Mouse (Mus musculus) stomach, embryonic 14.5 days (tissue): ENCODE data around the gene Armc7. TPM values are rescaled to one million over a fixed set of nuclear protein-coding genes. Genes with fewer than 3 reads are reported as not detected.
A peak's percentile ranks its signal among the peaks of the same experiment; 100 is the strongest.

Experiments
- ATAC-seq: fragments of 200-750 bp; cut with Nextera tagmentation; 2 replicates; pipeline ENCODE4 v1.8.0; 2017; ENCODE audit warnings: low read depth, moderate TSS enrichment; ENCODE audit not compliant: insufficient number of reproducible peaks, insufficient read depth, low FRiP score
- H3K27ac ChIP-seq: fragments of 300-500 bp; sonication (generic); 2 replicates; pipeline ENCODE4 v1.5.1; 2014; ENCODE audit warnings: mild to moderate bottlenecking, low read length, moderate library complexity, mixed read lengths
- H3K27me3 ChIP-seq: fragments of 300-500 bp; sonication (generic); 2 replicates; pipeline ENCODE4 v1.6.1; 2014; ENCODE audit warnings: low read length, control low read depth, mixed read lengths; ENCODE audit not compliant: control insufficient read depth, insufficient read depth
- H3K36me3 ChIP-seq: fragments of 300-500 bp; sonication (generic); 2 replicates; pipeline ENCODE4 v1.6.1; 2014; ENCODE audit warnings: mild to moderate bottlenecking, control low read depth, low read length, moderate library complexity, mixed read lengths; ENCODE audit not compliant: control insufficient read depth, insufficient read depth
- H3K4me1 ChIP-seq: fragments of 300-500 bp; sonication (generic); 2 replicates; pipeline ENCODE4 v1.6.1; 2014; ENCODE audit warnings: low read length, control low read depth, mixed read lengths; ENCODE audit not compliant: control insufficient read depth, insufficient read depth
- H3K4me2 ChIP-seq: fragments of 300-500 bp; sonication (generic); replicated peaks from 2 replicates; pipeline ENCODE4 v1.6.1; 2014; ENCODE audit warnings: low read depth, low read length, control low read depth
- H3K4me3 ChIP-seq: fragments of 300-500 bp; sonication (generic); 2 replicates; pipeline ENCODE4 v1.5.1; 2014; ENCODE audit warnings: low read depth, low read length, control low read depth
- H3K9ac ChIP-seq: fragments of 300-500 bp; sonication (generic); replicated peaks from 2 replicates; pipeline ENCODE4 v1.6.1; 2014; ENCODE audit warnings: low read depth, mild to moderate bottlenecking, control low read depth, low read length, moderate library complexity, mixed read lengths
- H3K9me3 ChIP-seq: fragments of 300-500 bp; sonication (generic); 2 replicates; pipeline ENCODE4 v1.6.1; 2016; ENCODE audit warnings: low read depth, low read length, control low read depth; ENCODE audit not compliant: control insufficient read depth
- WGBS: fragments of 180-500 bp; shearing (Covaris S2); extraction: QIAGEN DNeasy Blood & Tissue Kit; methylation state at CpG from one replicate; pipeline ENCODE4 v1.1.7; 2014; 5-methylcytosine and 5-hydroxymethylcytosine counted together
- polyA plus RNA-seq: library from polyadenylated mRNA; unstranded; fragments of >200 nt; fragmentation: Nextera tagmentation; extraction: Ambion mirVana; gene quantifications from 2 replicates; pipeline ENCODE4 v1.2.1, GENCODE M21; 2014

Gene Armc7
- polyA plus RNA-seq, 1 experiment from 2014 or later, result 8.0 TPM

DNA sequence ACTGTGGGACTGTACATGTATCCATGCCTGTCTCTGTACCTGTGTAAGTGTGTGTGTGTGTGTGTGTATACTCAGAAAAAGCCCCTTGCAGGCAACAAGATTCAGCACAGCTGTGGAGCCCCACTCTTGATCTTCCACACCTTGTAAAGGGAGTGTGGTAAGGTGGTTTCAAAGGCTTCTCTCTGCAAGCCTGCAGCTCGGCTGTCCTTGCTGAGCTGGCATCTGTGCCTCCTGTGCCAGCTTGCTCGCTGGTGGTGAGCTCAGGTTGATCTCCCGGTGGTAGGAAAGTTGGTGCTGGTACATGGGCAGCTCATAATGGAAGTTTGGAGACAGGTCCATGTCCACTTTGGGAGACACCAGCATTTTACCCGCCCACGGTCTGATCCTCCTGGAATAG, 13.6 kb upstream of the Armc7 start:
- Histone ChIP-seq H3K27me3 (no peaks in the 10 kb centered on the region), H3K36me3 (no peaks in the 10 kb centered on the region), H3K4me3 (no peak overlapping the region), H3K4me2 (no peak overlapping the region), H3K4me1 (0 out of 2 replicates have a peak, but pooled peaks cover 3% of the 10 kb centered on the region), H3K9ac (no peak overlapping the region), H3K9me3 (no peaks in the 10 kb centered on the region), H3K27ac (no peak overlapping the region)
- WGBS, result 71% methylated on average over 5 of the region's 5 CpGs
- no peak for ATAC-seq

DNA sequence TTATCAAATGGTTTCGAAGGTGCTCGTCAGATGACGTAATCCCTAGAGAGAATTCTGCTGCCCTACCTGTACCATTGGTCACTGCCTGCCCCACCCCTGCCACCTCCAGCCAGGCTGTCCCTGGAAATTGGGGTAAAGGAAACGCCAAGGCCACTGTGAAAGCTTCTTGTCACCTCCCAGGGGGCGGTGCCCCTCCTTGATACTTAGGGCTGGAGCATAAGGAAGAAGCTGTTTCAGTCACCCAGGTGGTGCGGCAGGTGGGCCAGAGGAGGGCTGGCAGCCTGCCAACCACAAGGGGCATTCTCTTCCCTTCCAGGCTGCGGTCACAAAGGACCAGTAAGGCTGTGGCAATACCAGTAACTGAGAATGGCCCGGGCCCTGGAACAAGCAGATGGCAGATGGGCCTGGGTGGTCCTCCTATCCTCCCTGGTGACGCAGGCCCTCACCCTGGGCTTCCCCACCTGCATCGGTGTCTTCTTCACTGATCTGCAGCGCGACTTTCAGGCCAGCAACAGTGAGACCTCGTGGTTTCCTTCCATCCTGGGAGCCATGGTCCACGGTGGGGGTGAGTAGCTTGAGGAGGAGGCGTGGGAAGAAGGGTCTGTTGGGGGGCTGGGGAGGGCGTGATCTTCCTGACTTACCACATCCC, 13.1 kb upstream of the Armc7 start, which contains the start of gene Slc16a5:
Slc16a5 (plus strand) TSS at position 232 of the 649 bp plus-strand sequence.
- 73% methylated on average over 16 of the region's 16 CpGs for WGBS
- H3K27ac ChIP-seq, result no peak within 1 kb of the TSS
- no peak within 1 kb of the TSS for H3K4me2 ChIP-seq
- 0 out of 2 replicates have a peak, but pooled peaks cover 4% of the 10 kb centered on the region for H3K4me1 ChIP-seq
- no peaks in the 10 kb centered on the region for H3K27me3 ChIP-seq
- H3K36me3 ChIP-seq, result no peaks in the 10 kb centered on the region
- H3K9me3 ChIP-seq, result no peaks in the 10 kb centered on the region
- no peak for ATAC-seq
- H3K4me3 ChIP-seq, result no peak within 1 kb of the TSS
- no peak within 1 kb of the TSS for H3K9ac ChIP-seq

DNA sequence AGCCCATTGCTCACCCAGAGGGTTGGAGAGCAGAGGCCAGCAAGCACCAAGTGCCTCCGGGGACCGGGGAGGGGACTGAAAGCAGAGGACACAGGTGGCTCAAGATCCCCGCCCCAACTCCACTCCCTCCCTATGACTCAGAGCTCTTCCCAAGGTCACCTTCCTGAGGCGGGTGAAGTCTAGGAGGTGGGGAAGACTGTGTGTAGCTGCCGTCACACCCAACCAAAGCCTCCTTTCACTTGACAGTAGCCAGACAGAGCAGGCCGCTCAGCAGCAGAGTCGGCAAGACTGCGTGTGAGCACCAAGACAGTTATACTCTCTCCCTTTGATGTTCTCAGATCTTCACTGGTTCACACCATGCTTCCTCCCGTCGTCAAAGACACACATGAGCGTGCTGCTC, 12.1 kb upstream of the Armc7 start:
- Histone ChIP-seq H3K4me3 (no peak overlapping the region), H3K9me3 (no peaks in the 10 kb centered on the region), H3K27ac (no peak overlapping the region), H3K27me3 (no peaks in the 10 kb centered on the region), H3K4me2 (no peak overlapping the region), H3K9ac (no peak overlapping the region), H3K36me3 (no peaks in the 10 kb centered on the region), H3K4me1 (0 out of 2 replicates have a peak, but pooled peaks cover 3% of the 10 kb centered on the region)
- WGBS, result 58% methylated on average over 11 of the region's 11 CpGs
- 0 out of 2 replicates have a peak, but pooled peaks have one; percentile 47 for ATAC-seq

DNA sequence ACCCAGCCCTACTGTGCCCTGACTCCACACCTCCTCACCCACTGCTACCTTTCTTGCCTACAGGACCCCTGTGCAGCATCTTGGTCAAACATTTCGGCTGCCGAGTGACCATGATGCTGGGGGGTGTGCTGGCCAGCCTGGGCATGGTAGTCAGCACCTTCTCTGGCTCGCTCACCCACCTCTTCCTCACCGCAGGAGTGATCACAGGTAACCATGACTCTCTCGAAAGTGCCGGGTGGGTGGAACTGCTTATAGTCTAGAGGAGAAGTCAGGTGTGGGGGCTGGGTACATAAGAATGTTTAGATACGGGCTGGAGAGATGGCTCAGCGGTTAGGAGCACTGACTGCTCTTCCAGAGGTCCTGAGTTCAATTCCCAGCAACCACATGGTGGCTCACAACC, 10.6 kb upstream of the Armc7 start:
- no peak for ATAC-seq
- 77% methylated on average over 8 of the region's 8 CpGs for WGBS

DNA sequence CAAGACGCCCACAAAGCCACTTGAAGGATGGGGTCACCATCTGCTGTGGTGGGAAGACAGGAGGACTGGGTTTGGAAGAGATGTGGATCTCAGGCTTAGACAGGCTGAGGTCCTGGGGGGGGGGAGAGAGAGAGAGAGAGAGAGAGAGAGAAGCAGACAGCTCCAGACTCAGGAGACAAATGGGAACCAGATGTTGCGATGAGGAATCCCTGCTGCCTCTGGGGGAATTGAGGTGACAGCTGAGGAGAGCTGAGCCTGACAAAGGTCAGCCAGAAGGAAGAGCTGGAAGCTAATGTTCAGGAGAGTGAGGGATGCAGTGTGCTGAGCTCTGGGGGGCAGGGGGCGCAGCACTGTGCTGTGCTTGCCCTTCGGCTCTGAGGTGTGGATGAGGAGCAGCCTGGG, 8.2 kb upstream of the Armc7 start:
- ATAC-seq, result no peak
- WGBS, result 21% methylated on average over 4 of the region's 4 CpGs
- H3K36me3 ChIP-seq, result no peaks in the 10 kb centered on the region
- no peak overlapping the region for H3K4me3 ChIP-seq
- H3K4me1 ChIP-seq, result 0 out of 2 replicates have a peak, but pooled peaks cover 3% of the 10 kb centered on the region
- H3K9ac ChIP-seq, result no peak overlapping the region
- H3K27ac ChIP-seq, result no peak overlapping the region
- H3K27me3 ChIP-seq, result no peaks in the 10 kb centered on the region
- H3K9me3 ChIP-seq, result no peaks in the 10 kb centered on the region
- no peak overlapping the region for H3K4me2 ChIP-seq

More for the DNA sequence above, 10.6 kb upstream of the Armc7 start:
- H3K9me3 ChIP-seq, result no peaks in the 10 kb centered on the region
- H3K4me3 ChIP-seq, result no peak overlapping the region
- no peaks in the 10 kb centered on the region for H3K27me3 ChIP-seq
- H3K4me1 ChIP-seq, result 0 out of 2 replicates have a peak, but pooled peaks cover 3% of the 10 kb centered on the region
- no peak overlapping the region for H3K27ac ChIP-seq
- H3K9ac ChIP-seq, result no peak overlapping the region
- H3K4me2 ChIP-seq, result no peak overlapping the region
- no peaks in the 10 kb centered on the region for H3K36me3 ChIP-seq

DNA sequence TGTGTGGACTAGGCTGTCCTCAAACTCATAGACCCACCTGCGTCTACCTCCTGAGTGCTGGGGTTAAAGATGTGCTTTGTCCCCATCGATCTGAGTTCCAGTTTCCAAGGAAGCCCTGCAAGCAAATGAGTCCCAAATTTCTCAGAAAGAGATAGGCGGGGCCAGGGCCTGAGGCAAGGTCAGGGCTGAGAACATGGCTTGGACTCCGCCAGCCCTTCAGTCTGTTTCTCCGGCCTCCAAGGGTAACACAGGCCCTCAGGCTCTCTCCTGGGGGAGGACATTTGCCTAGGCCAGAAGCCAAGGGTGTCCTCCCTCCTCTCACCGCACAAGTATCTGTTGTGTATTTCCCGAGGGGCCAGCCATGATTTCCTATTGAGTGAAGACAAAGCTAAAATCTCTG, 3.3 kb upstream of the Armc7 start:
- 91% methylated on average over 7 of the region's 7 CpGs for WGBS
- H3K36me3 ChIP-seq, result no peaks in the 10 kb centered on the region
- no peaks in the 10 kb centered on the region for H3K9me3 ChIP-seq
- H3K27me3 ChIP-seq, result no peaks in the 10 kb centered on the region
- no peak for ATAC-seq
- no peak overlapping the region for H3K9ac ChIP-seq
- no peak overlapping the region for H3K27ac ChIP-seq
- no peak overlapping the region for H3K4me2 ChIP-seq
- H3K4me1 ChIP-seq, result peaks cover 27% of the 10 kb centered on the region
- no peak overlapping the region for H3K4me3 ChIP-seq

DNA sequence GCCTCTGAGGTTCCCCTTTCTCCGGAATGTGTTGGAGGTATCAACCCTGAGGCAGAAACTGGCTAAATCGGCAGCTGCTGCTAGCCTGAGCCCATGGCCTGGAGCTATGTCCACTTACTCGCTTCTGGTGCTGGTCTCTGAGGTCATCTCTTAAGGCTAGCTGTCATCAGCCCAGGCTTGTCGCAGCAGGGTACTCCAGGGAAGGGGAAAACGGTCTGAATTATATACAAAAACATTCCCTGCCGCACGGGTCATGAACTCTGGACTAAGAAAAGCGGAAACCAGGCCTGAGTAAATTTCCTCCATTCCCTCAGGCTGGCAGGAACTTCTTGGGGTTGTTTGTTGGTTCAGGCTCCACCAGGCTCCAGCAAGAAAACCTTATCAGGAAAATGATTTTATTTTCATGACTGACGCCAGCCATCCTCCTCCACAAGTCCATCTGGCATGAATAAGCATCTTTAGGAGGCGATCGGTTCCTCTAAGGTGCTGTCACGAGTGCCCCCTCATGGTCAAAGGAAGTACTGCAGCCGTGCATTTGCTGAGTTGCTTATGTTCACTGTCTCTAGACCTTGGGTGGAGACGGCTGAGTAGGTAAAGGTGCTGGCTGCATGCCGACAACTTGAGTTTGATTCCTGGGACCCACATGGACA, 1.7 kb upstream of the Armc7 start:
- Histone ChIP-seq H3K36me3 (no peaks in the 10 kb centered on the region), H3K4me2 (0 out of 2 replicates have a peak overlapping the region, but pooled peaks have one; percentile 1), H3K9ac (no peak overlapping the region), H3K4me1 (peaks cover 24% of the 10 kb centered on the region), H3K27ac (peak overlapping the region; percentile 18; the same call in 1 of the 2 replicates), H3K4me3 (no peak overlapping the region), H3K9me3 (no peaks in the 10 kb centered on the region), H3K27me3 (no peaks in the 10 kb centered on the region)
- WGBS, result 11% methylated on average over 15 of the region's 15 CpGs
- ATAC-seq, result no peak

DNA sequence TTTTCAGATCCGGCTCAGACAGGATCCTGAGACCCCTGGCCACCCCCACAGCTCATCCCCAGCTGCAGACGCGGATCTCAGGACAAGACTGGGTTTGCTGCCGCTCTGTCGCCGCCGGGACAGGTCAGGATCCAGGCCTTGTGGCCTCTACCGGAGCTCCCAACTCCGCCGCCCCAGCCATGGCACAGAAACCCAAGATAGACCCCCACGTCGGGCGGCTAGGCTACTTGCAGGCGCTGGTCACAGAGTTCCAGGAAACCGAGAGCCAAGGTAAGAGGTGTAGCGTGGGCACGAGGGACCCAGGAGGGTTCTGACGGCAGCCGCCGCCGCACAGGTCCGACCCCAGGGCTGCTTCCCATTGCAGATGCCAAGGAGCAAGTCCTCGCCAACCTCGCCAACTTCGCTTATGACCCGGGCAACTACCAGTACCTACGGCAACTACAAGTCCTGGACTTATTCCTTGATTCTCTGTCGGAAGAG, 331 bp downstream of the Armc7 start:
- WGBS, result 4% methylated on average over 28 of the region's 28 CpGs
- Histone ChIP-seq H3K9ac (peak overlapping the region; percentile 67), H3K36me3 (no peaks in the 10 kb centered on the region), H3K4me3 (peak overlapping the region; percentile 87), H3K27ac (no peak overlapping the region; the same call in 1 of the 2 replicates), H3K4me1 (peaks cover 24% of the 10 kb centered on the region), H3K4me2 (peak overlapping the region; percentile 72), H3K27me3 (no peaks in the 10 kb centered on the region), H3K9me3 (no peaks in the 10 kb centered on the region)
- ATAC-seq, result no peak
